Mouse (Mus musculus) cerebellum, postnatal 25 days (tissue): ENCODE data around the gene Acot12.

Source experiments
- DNase-seq, 2 experiments: peaks; one replicate each; pipeline ENCODE4 v3.0.0; 2021; ENCODE audit warnings: mixed read lengths in 2 of 2

The Acot12 gene

DNA sequence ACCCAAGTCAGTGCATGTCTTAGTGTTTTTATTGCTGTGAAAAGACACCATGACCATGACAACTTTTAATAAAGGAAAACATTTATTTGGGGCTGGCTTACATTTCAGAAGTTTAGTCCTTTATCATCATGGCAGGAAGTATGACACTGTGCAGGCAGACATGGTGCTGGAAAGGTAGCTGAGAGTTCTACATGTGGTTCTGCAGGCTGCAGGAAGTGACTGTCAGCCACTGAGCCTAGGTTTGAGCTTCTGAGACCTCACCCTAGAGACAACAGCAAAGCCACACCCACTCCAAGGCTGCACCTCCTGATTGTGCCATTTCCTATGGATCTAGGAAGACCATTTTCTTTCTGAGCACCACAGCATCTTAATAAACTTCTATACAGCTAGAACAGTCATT lies 86.6 kb downstream of the Acot12 start:
- DNase-seq = no peak
